Mouse (Mus musculus): ENCODE results near the gene Pigz.
"Not testable (repeated sequence)": the region's sequence is repeated elsewhere in the genome, so short reads cannot be mapped to it uniquely, and the experiment has no call there.

Pigz gene

DNA sequence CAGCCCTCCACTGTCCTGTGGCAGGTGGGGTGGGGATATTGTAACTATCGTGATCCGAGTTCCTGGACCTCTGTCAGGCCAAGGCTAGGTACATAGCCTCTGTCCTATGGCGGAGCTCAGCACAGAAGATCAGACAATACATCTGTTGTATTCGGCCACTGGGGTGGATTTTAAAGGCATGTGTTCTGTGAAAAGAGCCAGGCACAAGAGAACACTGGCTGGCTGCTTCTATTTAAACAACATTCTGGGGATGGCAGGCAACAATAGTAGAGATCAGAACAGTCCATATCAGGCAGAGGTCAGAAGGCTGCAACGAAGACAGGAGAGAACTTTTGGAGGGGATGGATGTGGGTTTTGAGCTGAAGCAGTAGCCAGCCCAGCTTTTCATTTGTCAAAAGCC, 1.4 kb upstream of the Pigz start:
- no peak for DNase-seq (ENCODE audit: low read depth, low spot score)

DNA sequence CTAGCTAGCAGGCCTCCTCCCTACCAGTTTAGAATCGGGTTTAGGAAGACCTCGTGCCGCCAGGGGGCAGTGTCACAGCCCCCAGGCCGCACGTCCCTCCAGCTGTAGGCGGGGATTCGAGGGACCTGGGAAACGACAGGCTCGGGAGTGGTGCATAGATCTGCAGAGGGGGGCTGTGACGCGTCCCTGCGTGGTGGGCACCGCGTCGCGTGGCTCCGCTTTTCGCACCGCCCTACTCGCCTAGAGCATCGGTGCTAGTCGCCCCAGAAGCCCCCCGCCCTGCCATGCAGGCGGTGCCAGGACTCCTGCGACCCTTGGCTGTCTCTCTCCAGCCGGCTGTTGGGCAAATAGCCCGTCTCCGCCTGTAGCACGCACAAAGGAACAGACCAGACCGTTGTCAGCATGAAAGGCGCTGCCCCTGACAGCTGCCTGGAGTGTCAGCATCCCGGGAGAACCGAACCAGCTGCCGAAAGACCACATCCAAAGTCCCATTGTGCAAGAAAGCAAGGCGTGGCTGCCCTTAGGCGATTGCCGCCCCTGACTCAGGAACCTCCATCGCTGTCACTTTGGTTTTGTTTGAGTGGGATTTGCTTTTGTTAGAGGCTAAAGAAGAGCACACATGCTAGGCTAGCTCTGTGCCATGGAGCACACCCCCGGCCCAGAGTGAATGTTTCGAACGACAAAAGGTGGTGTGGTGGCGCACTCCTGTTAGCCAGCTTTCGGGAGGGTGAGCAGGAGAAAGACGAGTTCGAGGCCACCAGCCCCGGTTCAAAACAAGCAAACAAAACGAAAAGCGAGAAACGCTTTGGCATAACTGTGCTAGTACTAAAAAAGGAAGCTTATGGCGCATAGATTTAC, 582 bp upstream of the Pigz start:
- DNase-seq (ENCODE audit: low read depth, low spot score), result peak; percentile 87

GRCm38 (mm10) chr16:31934550-31935010, 929 bp downstream of the Pigz start:
- no peak for DNase-seq (ENCODE audit: low read depth, low spot score)

DNA sequence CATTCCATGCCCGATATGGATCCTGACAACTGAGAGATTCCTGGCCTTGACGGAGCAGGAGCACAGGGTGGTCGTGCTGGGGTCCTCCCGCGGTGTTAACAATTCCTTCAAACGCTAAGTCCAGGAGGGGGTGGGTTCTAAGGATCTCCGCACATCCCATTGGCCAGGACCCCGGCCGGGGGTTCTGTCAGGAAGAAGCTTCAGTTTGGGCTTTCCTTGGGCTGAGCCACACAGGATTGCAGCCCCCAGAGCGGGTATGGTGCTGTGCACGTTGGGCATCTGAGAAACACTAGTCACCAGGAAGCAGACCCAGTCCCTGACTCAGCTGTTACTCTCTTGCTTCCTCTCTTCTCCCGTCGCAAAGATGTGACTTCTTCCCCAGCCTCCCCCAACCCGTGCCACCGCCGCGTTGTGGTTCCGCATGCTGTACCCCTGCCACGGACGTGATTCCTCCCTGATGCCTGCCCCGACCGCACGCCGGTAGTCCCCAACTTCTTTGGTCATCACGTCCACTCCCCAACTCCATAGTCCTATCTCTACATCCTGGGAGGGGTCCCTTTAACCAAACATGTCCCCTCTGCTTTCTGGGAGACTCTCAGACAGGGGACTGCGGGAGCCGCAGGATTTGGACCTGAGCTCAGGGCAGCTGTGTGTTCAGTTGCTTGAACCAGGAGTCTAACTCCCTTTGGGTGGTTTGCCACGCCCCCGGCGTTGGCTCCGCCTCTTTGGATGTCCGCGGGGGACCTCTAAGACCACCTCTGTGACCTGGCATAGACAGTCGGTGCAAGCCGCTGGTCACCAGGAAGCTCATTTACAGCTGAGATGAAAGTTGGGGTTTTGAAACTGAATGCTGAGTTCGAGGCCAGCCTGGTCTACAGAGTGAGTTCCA, 1.7 kb downstream of the Pigz start:
- peak; percentile 37 for DNase-seq (ENCODE audit: low read depth, low spot score)

- DNase-seq (ENCODE audit: low read depth, low spot score), result no peak
These were observed 2.9 kb downstream of the Pigz start for GRCm38 (mm10) chr16:31936568-31936967.

- no peak for DNase-seq (ENCODE audit: low read depth, low spot score)
These were observed 5.2 kb downstream of the Pigz start for GRCm38 (mm10) chr16:31938856-31939255.

- peak; percentile 35 for DNase-seq (ENCODE audit: low read depth, low spot score)
These were observed 6.9 kb downstream of the Pigz start for GRCm38 (mm10) chr16:31940586-31940985.

- peak; percentile 87 for DNase-seq (ENCODE audit: low read depth, low spot score)
These were observed 10.3 kb downstream of the Pigz start for GRCm38 (mm10) chr16:31943980-31944379.

DNA sequence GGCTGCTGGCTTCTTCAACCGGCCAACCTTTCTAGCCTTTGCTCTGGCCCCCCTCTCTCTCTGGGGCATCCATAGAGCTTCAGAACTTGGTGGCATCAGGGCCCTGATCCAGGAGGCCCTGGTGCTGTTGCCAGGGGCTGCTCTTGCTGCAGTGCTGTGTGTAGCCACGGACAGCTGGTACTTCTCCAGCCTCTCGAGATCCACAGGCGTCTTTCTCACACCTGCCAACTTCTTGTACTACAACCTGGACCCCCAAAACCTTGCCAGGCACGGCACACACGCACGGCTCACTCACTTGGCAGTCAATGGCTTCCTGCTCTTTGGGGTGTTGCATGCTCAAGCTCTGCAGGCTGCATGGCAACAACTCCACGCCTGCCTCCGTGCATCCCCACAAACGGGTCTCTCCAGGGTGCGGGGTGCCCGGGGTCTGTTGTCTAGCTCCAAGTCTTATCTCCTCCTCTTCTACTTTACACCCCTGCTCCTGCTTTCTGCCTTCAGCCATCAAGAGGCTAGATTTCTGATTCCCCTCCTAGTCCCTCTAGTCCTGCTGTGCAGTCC, 11.1 kb downstream of the Pigz start:
- no peak for DNase-seq (ENCODE audit: low read depth, low spot score)

GRCm38 (mm10) chr16:31945372-31945771, 11.7 kb downstream of the Pigz start:
- DNase-seq (ENCODE audit: low read depth, low spot score), result no peak

DNA sequence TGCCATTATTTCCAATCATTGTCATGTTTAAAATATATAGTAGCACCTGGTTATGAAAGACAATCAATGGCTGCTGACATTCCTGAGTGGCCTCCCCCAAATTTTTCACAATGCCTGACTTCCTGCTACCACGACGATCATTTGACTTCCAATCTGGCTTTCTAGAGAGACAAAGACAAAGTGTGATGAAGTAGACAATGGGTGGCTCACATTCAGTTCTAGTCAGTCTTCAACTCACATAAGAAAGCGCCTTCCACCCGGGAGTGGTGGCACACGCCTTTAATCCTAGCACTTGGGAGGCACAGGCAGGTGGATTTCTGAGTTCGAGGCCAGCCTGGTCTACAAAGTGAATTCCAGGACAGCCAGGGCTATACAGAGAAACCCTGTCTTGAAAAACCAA, 12.3 kb downstream of the Pigz start:
- DNase-seq (ENCODE audit: low read depth, low spot score), result not testable (repeated sequence)

GRCm38 (mm10) chr16:31947333-31947732, 13.7 kb downstream of the Pigz start:
- no peak for DNase-seq (ENCODE audit: low read depth, low spot score)

GRCm38 (mm10) chr16:31947901-31948316, 14.3 kb downstream of the Pigz start:
- no peak for DNase-seq (ENCODE audit: low read depth, low spot score)

- peak; percentile 97 for DNase-seq (ENCODE audit: low read depth, low spot score)
These were observed 14.7 kb downstream of the Pigz start, which contains the start of the genes 0610012G03Rik and Ncbp2 for GRCm38 (mm10) chr16:31948345-31948774. Gene 0610012G03Rik, minus strand, starts transcription at chr16:31948494. Gene Ncbp2, plus strand, starts transcription at chr16:31948513.

GRCm38 (mm10) chr16:31963224-31963623, 29.6 kb downstream of the Pigz start:
- no peak for DNase-seq (ENCODE audit: low read depth, low spot score)

GRCm38 (mm10) chr16:31975258-31975657, 41.6 kb downstream of the Pigz start:
- DNase-seq (ENCODE audit: low read depth, low spot score), result no peak

DNA sequence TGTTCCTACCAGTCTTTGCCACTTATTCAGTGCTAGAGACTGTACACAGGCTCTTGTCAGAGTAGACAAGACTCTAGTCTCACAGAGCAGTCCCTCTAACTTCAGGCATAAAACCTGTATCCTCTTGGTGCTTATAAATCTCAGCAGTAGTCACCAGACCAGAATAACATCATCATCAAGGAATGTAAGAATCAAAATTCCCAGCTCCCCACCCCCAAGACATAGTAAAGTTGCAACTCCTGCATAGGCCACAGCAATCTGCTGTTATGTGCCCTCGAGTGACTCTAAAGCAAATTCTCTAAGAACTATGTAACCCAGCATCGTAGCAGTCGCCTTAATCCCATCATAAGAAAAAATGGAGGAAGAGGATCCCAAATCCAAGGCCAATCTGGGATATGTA, 45.9 kb downstream of the Pigz start:
- no peak for DNase-seq (ENCODE audit: low read depth, low spot score)

- no peak for DNase-seq (ENCODE audit: low read depth, low spot score)
These were observed 47.3 kb downstream of the Pigz start for GRCm38 (mm10) chr16:31980946-31981345.

GRCm38 (mm10) chr16:31992039-31992438, 58.4 kb downstream of the Pigz start:
- peak; percentile 48 for DNase-seq (ENCODE audit: low read depth, low spot score)

DNA sequence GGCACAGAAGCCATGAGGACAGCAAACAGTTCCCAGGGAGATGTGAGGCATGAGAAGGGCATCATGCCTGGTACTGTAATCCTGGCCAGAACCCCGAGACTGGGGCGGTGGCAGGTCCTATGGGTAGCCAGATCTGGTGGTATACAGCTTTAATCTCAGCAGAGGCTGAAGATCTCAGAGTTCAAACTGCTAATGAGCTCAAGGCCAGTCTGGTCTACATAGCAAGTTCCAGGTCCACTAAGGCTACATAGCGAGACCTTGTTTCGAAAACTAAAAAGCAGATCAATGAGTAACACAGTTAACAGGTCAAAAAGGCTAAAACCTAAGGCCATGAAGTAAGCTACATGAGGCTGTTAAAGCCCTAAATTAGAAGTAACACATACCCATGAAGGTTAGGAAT, 59.5 kb downstream of the Pigz start:
- no peak for DNase-seq (ENCODE audit: low read depth, low spot score)

GRCm38 (mm10) chr16:31993946-31994345, 60.3 kb downstream of the Pigz start:
- no peak for DNase-seq (ENCODE audit: low read depth, low spot score)
